Mouse (Mus musculus) limb, embryonic 10.5 days (tissue): ENCODE data around the gene Plxnd1. TPM values are rescaled to one million over a fixed set of nuclear protein-coding genes. Genes with fewer than 3 reads are reported as not detected.

ENCODE experiments used
- DNase-seq: peaks from one replicate; pipeline ENCODE4 v3.0.0-alpha.2; 2017; ENCODE audit warnings: low spot score
- H3K27ac ChIP-seq: fragments of 300-500 bp; sonication (generic); 2 replicates; pipeline ENCODE4 v1.5.1; 2016; ENCODE audit warnings: mild to moderate bottlenecking
- H3K27me3 ChIP-seq: fragments of 300-500 bp; sonication (generic); 2 replicates; pipeline ENCODE4 v1.6.1; 2016; ENCODE audit warnings: low read depth, mild to moderate bottlenecking; ENCODE audit not compliant: poor library complexity, severe bottlenecking
- H3K36me3 ChIP-seq: fragments of 300-500 bp; sonication (generic); 2 replicates; pipeline ENCODE4 v1.6.1; 2016; ENCODE audit warnings: mild to moderate bottlenecking, moderate library complexity
- H3K4me1 ChIP-seq: fragments of 300-500 bp; sonication (generic); 2 replicates; pipeline ENCODE4 v1.6.1; 2016
- H3K4me3 ChIP-seq: fragments of 300-500 bp; sonication (generic); 2 replicates; pipeline ENCODE4 v1.5.1; 2016; ENCODE audit warnings: mild to moderate bottlenecking, moderate library complexity
- H3K9me3 ChIP-seq: fragments of 300-500 bp; sonication (generic); replicated peaks from 2 replicates; pipeline ENCODE4 v1.6.1; 2016; ENCODE audit warnings: mild to moderate bottlenecking
- WGBS: fragments of 180-500 bp; shearing (Covaris S2); methylation state at CpG from one replicate; pipeline ENCODE4 v1.1.7; 2016; 5-methylcytosine and 5-hydroxymethylcytosine counted together
- polyA plus RNA-seq: library from polyadenylated mRNA; unstranded; fragments of >200 nt; fragmentation: Nextera tagmentation; extraction: Ambion mirVana; gene quantifications from 2 replicates; pipeline ENCODE4 v1.2.1, GENCODE M21; 2016

The Plxnd1 gene
- polyA plus RNA-seq, 1 experiment from 2014 or later: 27.9 TPM

DNA sequence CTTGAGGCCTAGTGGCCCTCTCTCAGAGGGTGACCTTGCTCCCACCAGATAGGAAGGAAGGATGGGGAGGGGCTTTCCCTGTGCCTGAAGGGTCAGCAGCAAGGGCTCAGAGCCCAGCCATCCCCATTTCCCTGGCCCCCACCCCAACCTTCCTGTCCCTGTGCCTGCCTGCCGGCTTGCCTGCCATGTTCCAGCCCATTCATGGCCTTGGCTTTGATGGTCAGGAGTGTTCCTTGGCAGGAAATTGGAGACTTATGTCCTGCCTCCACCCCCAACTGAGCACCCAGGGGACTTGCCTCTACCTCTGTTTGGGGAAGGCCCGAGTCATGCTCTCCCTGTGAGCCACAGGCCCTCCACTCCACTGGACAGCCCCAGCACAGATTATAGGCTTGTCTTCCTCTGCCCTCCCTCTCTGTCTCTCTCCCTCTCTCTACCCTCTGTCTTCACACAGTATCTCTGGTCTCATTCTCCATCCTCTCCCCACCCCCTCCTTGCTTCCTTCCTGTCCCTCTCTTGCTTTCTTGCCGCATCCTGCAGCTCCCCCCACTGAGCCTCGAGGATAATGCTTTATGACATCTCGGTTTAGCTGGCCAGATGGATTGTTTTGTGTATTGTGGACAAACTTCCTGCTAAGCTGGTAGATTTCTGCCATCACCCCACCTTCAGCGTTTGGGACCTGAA is 1.5 kb upstream of the Plxnd1 start:
- 30% methylated on average over 6 of the region's 6 CpGs for WGBS
- no peaks in the 10 kb centered on the region for H3K36me3 ChIP-seq
- H3K27ac ChIP-seq: peak overlapping the region; percentile 67
- no peak for DNase-seq
- H3K4me1 ChIP-seq: peaks cover 72% of the 10 kb centered on the region
- no peaks in the 10 kb centered on the region for H3K9me3 ChIP-seq
- peaks cover 33% of the 10 kb centered on the region for H3K27me3 ChIP-seq
- H3K4me3 ChIP-seq: no peak overlapping the region; the same call in 1 of the 2 replicates

DNA sequence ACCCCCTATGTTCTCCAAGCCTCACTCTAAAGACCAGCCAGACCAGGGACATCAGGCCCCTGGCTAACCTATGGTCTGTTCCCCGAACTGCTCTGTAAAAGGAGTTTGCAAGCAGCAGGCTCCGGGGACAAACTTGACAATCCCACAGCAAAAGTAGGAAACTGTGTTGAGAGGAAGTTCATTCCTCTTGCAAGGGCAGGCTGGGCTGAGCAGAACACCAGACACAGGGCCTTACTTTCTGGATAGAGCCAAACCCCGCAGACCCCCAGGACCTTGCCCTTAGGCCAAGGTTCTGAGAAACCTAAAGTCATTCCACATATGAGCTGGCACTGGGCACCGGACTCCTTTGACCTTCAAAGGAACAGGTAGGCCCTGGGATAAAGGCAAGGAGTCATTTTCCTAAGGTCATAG is 731 bp upstream of the Plxnd1 start:
- H3K4me3 ChIP-seq: peak overlapping the region; percentile 65
- peaks cover 79% of the 10 kb centered on the region for H3K4me1 ChIP-seq

DNA sequence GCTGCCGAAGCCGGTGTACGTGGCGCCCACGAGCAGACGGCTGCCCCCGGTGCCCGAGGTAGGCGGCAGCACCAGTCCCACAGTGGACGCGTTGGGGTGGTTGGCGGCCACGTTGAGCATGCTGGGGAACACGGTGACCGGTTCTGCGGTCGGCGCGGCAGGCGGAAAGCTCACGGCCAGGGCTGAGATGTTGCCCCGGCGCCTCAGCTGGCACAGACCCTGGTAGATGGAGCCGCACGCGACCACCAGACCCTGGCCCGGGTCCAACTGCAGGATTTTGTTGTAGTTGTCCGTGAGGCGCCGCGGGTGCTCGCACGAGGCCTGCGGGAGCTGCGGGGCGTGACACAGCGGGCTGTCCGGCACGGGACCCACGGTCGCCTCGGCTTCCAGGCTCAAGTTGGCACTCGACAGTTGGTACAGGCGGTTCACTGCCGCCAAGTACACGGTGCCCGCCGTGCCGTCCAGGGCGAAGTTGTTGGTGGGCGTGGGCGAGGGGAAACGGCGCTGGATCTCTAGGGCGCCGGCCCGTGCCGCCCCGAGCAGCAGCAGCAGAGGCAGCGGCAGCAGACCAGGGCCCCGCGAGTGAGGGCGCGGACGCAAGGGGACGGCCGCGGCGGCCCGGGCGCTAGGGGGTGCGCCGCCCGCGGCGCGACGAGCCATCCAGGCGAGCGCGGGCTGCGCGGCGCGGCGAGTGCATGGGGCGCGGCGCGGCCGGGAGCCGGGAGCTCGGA is 494 bp downstream of the Plxnd1 start:
- Histone ChIP-seq H3K9me3 (no peaks in the 10 kb centered on the region), H3K4me1 (peaks cover 81% of the 10 kb centered on the region), H3K36me3 (no peaks in the 10 kb centered on the region), H3K27me3 (peaks cover 48% of the 10 kb centered on the region), H3K4me3 (peak overlapping the region; percentile 65), H3K27ac (peak overlapping the region; percentile 67)
- 3% methylated on average over 93 of the region's 93 CpGs for WGBS
- DNase-seq: no peak

More for the DNA sequence above, 731 bp upstream of the Plxnd1 start:
- 65% methylated on average over 4 of the region's 4 CpGs for WGBS
- Histone ChIP-seq H3K9me3 (no peaks in the 10 kb centered on the region), H3K27ac (peak overlapping the region; percentile 67), H3K27me3 (peaks cover 40% of the 10 kb centered on the region), H3K36me3 (no peaks in the 10 kb centered on the region)
- no peak for DNase-seq

DNA sequence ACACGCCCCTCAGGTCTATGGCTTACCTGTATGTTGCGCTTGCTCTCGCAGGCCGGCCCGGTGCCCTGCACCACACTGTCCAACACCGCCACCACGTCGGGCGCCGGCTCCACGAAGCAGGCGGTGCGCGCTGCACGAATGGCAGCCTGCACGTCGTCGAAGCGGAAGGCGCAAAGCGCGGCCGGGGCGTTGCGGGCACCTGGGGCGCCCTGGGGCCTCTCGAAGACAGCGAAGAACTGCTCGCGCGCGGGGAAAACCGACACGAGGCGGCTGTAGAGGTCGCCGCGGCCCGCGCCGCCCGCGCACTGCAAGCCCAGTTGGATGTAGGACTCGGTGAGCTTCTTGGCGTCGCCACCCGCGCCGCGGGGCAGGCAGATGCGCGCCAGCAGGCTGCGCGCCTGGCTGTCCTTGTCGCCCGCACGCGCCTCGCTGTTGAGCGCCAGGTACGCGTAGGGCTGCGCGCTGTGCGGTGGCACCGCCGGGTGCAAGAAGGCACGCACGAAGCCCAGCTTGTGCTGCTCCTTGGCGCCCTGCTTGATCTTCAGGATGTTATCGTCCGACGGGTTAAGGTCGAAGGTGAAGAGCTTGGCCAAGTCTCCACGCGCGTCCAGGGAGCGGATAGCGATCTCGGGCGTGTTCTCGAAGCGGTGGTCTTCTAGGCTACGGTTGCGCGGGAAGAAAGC is 1.2 kb downstream of the Plxnd1 start:
- H3K36me3 ChIP-seq: no peaks in the 10 kb centered on the region
- peaks cover 53% of the 10 kb centered on the region for H3K27me3 ChIP-seq
- peaks cover 80% of the 10 kb centered on the region for H3K4me1 ChIP-seq
- WGBS: 3% methylated on average over 86 of the region's 86 CpGs
- no peak for DNase-seq
- H3K9me3 ChIP-seq: no peaks in the 10 kb centered on the region
- H3K4me3 ChIP-seq: peak overlapping the region; percentile 65
- H3K27ac ChIP-seq: peak overlapping the region; percentile 67

DNA sequence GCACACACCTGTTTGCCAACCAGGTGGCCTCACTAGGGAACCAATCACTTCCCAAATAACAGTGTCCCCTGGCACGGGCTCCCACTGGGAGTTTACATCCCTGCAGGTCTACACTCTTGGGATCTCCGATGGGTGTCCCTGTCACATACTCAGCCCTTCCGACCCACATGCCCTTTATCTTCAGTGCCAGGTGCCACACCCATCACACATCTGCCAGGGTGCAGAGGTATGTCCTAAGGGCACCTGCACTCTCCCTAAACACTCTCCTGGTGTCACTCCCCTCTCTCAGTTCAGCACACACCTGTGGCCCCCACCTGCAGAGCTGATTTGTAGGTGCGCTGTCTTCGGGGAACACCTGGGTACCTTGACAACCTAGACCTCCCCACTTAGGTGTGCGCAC is 1.8 kb downstream of the Plxnd1 start:
- no peaks in the 10 kb centered on the region for H3K36me3 ChIP-seq
- DNase-seq: no peak
- peaks cover 74% of the 10 kb centered on the region for H3K4me1 ChIP-seq
- H3K4me3 ChIP-seq: peak overlapping the region; percentile 65
- H3K9me3 ChIP-seq: no peaks in the 10 kb centered on the region
- H3K27me3 ChIP-seq: peaks cover 53% of the 10 kb centered on the region
- H3K27ac ChIP-seq: peak overlapping the region; percentile 67; the same call in 1 of the 2 replicates
- 47% methylated on average over 6 of the region's 6 CpGs for WGBS

DNA sequence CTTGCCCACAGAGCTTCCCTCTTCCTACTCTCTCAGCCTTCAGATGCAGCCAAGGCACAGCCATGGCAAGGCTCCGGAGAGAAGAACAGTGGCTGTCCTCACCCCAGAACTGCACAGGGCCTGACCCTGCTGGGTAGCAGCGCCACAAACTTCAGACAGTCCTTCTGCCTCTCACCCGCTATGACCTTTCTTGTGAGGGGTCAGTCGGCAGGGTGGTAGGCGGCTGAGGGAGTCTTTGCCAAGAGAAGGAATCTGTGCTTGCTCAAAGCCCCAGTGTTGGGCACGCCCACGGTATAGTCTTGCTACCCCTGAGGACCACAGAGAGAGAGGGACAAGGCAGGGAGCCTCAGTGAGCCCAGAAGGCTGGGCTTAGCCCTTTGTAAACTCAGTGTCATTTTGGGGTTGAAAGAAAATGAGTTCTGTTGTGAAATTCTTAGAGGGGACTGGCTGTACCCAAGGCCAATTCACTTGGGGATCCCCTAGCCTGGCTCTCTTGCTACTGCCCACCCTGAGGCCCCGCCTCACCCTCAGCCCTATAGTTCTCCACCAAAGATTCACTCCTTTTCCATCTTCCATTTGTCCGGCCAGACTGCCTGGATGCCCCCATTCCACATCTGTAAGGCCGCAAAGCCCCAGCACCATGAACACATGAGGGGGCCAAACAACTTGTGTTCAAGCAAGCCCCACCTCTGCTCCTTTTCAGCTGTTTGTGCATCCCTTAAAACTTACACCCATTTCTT is 2.8 kb downstream of the Plxnd1 start:
- no peak for DNase-seq
- 32% methylated on average over 10 of the region's 10 CpGs for WGBS
- Histone ChIP-seq H3K9me3 (no peaks in the 10 kb centered on the region), H3K27me3 (peaks cover 53% of the 10 kb centered on the region), H3K4me1 (peaks cover 72% of the 10 kb centered on the region), H3K4me3 (peak overlapping the region; percentile 65), H3K36me3 (no peaks in the 10 kb centered on the region), H3K27ac (peak overlapping the region; percentile 59; the same call in 1 of the 2 replicates)

DNA sequence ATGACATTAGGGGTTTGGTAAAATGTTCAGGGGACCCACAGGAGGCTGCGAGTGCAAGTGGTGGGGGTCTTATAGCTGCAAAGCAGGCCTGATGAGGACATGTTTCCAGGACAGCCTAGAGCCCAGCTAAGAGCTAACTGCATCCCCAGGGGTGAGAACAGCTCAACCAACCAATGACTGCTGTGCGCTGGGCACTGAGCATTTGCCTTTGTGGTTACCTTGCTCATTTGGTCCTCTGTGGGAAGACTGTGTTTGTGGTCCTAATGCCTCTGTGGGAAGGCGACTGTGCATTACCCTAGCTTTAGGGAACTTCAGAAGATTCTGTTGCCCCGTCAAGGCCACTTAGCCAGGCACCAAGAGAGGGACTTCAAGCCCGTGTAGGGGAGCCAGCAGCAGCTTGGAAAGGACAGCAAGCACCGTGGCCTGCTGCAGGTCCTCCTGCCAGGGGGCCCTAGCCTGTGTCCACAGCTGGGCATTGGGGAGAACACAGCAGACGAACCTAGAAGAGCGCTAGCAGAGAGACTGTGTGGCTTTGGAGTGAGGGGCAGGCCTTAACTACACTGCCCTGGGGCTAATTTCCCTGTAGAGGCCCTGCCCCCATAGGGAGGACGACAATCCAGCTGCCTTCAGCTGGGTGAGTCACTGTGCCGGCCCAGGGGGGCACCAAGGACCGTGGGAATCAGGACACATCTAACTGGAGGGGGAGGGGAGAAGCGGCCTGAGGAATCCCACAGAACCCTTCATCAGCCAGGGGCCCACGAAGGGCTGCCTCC is 3.5 kb downstream of the Plxnd1 start:
- H3K9me3 ChIP-seq: no peaks in the 10 kb centered on the region
- no peak for DNase-seq
- peak overlapping the region; percentile 59 for H3K27ac ChIP-seq
- H3K4me3 ChIP-seq: peak overlapping the region; percentile 65
- H3K4me1 ChIP-seq: peaks cover 72% of the 10 kb centered on the region
- H3K36me3 ChIP-seq: no peaks in the 10 kb centered on the region
- 28% methylated on average over 13 of the region's 13 CpGs for WGBS
- H3K27me3 ChIP-seq: peaks cover 53% of the 10 kb centered on the region

DNA sequence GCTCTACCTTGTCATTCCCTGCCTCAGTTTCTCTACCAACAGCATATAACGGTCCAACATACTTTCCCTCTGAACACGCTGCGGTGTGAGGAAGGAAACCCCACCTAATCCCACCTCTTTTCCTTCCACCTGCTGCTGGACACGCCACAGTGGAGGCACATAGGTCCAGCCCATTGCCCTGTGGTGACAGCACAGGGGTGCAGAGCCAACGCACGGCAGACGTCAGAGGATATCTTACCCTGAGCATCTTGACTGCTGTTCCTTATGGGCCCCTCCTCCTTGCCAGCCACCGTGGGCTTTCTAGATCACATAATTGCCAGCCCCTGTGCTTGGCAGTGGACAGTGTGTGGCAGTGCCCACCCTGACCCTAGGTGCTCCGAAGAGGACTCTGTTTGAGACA is 4.3 kb downstream of the Plxnd1 start:
- Histone ChIP-seq H3K9me3 (no peaks in the 10 kb centered on the region), H3K27ac (peak overlapping the region; percentile 59; the same call in 1 of the 2 replicates), H3K36me3 (no peaks in the 10 kb centered on the region), H3K4me3 (peak overlapping the region; percentile 65; the same call in 1 of the 2 replicates), H3K27me3 (peaks cover 53% of the 10 kb centered on the region), H3K4me1 (peaks cover 72% of the 10 kb centered on the region)
- DNase-seq: no peak
- WGBS: 89% methylated on average over 9 of the region's 9 CpGs

DNA sequence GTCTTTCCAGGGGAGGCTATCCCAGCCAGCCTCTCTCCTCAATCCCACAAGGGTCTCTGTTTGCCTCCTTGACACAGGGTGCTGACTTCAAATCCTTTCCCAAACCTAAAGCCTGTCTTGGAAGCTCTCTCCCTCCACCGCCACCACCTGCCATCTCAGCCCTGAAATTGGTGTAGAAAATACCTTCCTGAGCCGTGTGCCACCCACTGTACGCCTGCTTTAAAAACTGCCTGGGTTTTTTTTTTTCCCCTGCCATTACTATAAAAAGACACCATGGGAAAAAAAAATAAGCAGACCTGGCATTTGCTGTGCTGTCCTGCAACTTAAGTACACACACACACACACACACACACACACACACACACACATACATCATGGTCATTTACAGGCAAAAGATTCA is 4.7 kb downstream of the Plxnd1 start:
- Histone ChIP-seq H3K27ac (peak overlapping the region; percentile 1; the same call in 1 of the 2 replicates), H3K4me3 (peak overlapping the region; percentile 19; the same call in 1 of the 2 replicates), H3K36me3 (no peaks in the 10 kb centered on the region), H3K4me1 (peaks cover 74% of the 10 kb centered on the region), H3K27me3 (peaks cover 53% of the 10 kb centered on the region), H3K9me3 (no peaks in the 10 kb centered on the region)
- DNase-seq: no peak
- 85% methylated on average over 3 of the region's 3 CpGs for WGBS

DNA sequence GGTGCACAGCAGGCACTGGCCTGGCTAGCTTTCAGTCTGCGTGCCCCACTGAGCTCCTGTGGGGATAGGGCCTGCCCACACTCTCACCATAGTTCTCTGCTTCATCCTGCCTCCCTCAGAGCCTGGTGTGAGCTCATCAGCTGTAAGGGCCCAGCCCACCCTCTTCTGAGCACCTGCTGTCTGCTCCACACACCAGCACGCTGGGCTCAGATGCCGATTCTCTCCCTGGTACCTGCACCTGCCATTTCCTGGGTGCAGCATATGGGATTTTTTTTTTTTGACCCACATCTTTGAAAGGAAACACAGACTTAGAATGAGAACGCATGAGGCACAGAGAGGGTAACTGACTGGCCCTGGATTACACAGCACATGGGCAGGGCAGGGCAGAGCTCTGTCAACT is 5.2 kb downstream of the Plxnd1 start:
- Histone ChIP-seq H3K4me3 (peak overlapping the region; percentile 19; the same call in 1 of the 2 replicates), H3K4me1 (peaks cover 78% of the 10 kb centered on the region), H3K27ac (peak overlapping the region; percentile 1; the same call in 1 of the 2 replicates), H3K36me3 (no peaks in the 10 kb centered on the region), H3K27me3 (peaks cover 53% of the 10 kb centered on the region), H3K9me3 (no peaks in the 10 kb centered on the region)
- no peak for DNase-seq
- 85% methylated on average over 4 of the region's 4 CpGs for WGBS

DNA sequence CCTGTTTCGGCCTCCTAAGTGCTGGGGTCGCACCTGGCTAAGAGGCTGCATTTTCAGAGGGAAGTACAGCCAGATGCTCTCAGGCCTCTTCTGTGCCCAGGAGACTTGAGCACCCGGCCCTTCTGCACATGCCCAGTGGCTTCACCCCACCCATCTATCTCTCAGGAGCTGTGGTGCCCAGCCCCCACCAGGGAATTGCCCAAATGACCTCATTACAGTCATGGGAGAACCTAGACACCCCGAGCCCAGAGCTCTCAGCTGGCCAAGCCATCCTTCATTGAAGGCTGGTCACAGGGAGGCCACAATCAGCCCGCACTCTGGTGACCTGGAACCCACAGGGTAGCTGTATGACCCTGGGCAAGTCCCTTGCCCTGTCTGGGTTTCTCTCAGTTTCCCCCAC is 5.8 kb downstream of the Plxnd1 start:
- WGBS: 71% methylated on average over 5 of the region's 5 CpGs
- no peak for DNase-seq
- H3K4me3 ChIP-seq: no peak overlapping the region

More for the DNA sequence above, 5.8 kb downstream of the Plxnd1 start:
- H3K27ac ChIP-seq: no peak overlapping the region
- H3K9me3 ChIP-seq: no peaks in the 10 kb centered on the region
- H3K27me3 ChIP-seq: peaks cover 48% of the 10 kb centered on the region
- H3K4me1 ChIP-seq: peaks cover 78% of the 10 kb centered on the region
- no peaks in the 10 kb centered on the region for H3K36me3 ChIP-seq
